Mouse (Mus musculus): Measurements from ENCODE around the gene Wdr5. TPM values are rescaled to one million over a fixed set of nuclear protein-coding genes. Genes with fewer than 3 reads are reported as not detected.

Wdr5 gene
- polyA plus RNA-seq, 1 experiment from 2014 or later: 44.3 TPM

DNA sequence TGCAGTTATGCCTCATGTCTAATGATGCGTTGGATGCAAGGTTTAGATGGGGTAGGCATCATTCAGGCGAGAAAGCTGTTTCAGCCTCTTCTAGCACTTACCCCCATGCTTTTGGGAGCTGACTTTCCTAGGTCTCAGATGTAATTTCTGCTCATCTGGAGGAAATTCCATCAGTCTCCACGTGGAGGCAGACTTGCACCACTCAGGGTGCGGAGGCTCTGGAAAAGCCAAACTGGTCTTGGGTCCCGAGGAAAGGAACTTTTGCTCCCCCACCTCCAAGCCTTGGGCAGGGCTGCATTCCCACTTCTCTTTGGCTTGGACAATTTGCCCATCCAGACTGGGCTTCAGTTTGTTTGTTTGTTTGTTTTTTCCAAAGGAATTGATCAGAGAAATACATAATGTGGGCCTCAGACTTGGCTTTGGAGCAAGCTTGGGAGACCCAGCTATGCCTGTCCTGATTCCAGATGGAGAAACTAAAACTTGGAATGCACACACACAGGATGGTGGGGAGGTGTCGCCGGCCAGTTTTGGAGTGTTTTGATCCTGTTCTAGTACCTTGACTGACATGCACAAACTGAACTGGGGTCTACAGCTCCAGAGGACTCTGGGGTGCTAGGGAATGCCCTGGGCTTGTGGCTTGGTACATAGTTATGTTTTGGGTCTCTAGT lies 37.8 kb downstream of the Wdr5 start:
- no peak for ATAC-seq
- in situ Hi-C loops (cut with MboI; ENCODE audit: low pct_unique_long_range_greater_than_20kb): loop anchor here (5.0 to 10.0 kb wide), 5 partner anchors 52 to 430 kb away; partner anchors contain the start of gene Rxra

GRCm38 (mm10) chr2:27554308-27554707 lies 39.4 kb downstream of the Wdr5 start:
- no peak for TF ChIP-seq CTCF (IDR thresholded peaks at IDR 0.05)
- DNase-seq (ENCODE audit: low read depth, low spot score): no peak
- CTCF ChIA-PET: interaction anchor here (2.2 to 3.5 kb wide), 3 partner anchors 34 to 213 kb away, joined by 6 to 39 read pairs (median 19); no protein-coding TSS in a partner anchor
- H3K27me3 ChIP-seq: no peaks in the 10 kb centered on the region
- in situ Hi-C loops (cut with MboI; ENCODE audit: low pct_unique_long_range_greater_than_20kb): loop anchor here (5.0 to 10.0 kb wide), 5 partner anchors 50 to 428 kb away; partner anchors contain the start of gene Rxra
- POLR2A ChIA-PET: no interaction called here
- no peak for ATAC-seq

More for the DNA sequence above, 37.8 kb downstream of the Wdr5 start:
- H3K27me3 ChIP-seq: no peaks in the 10 kb centered on the region
- DNase-seq (ENCODE audit: low read depth, low spot score): no peak
- ChIA-PET POLR2A (interaction anchor here (0.6 kb wide), 2 partner anchors 368 to 655 kb away, joined by 3 to 4 read pairs; no protein-coding TSS in a partner anchor), CTCF (interaction anchor here (0.8 to 3.5 kb wide), 10 partner anchors 10 to 347 kb away, joined by 3 to 39 read pairs (median 4); no protein-coding TSS in a partner anchor)
- TF ChIP-seq CTCF (IDR thresholded peaks at IDR 0.05): peak; percentile 96

GRCm38 (mm10) chr2:27556921-27557320 lies 42.0 kb downstream of the Wdr5 start:
- H3K27me3 ChIP-seq: no peaks in the 10 kb centered on the region
- in situ Hi-C loops (cut with MboI; ENCODE audit: low pct_unique_long_range_greater_than_20kb): loop anchor here (10.0 kb wide), 3 partner anchors 48 to 348 kb away; partner anchors contain the start of gene Rxra
- ChIA-PET CTCF (no interaction called here), POLR2A (no interaction called here)
- TF ChIP-seq CTCF (IDR thresholded peaks at IDR 0.05): no peak
- ATAC-seq: no peak
- no peak for DNase-seq (ENCODE audit: low read depth, low spot score)

- ChIA-PET CTCF (no interaction called here), POLR2A (interaction anchor here (0.7 kb wide), 1 partner anchor 294 kb away, joined by 3 read pairs; no protein-coding TSS in a partner anchor)
- DNase-seq (ENCODE audit: low read depth, low spot score) (no peak), ATAC-seq (no peak)
- no peaks in the 10 kb centered on the region for H3K27me3 ChIP-seq
- in situ Hi-C loops (cut with MboI; ENCODE audit: low pct_unique_long_range_greater_than_20kb): no loop called here
- TF ChIP-seq CTCF (IDR thresholded peaks at IDR 0.05): no peak
These were observed 45.8 kb downstream of the Wdr5 start for GRCm38 (mm10) chr2:27560708-27561123.

DNA sequence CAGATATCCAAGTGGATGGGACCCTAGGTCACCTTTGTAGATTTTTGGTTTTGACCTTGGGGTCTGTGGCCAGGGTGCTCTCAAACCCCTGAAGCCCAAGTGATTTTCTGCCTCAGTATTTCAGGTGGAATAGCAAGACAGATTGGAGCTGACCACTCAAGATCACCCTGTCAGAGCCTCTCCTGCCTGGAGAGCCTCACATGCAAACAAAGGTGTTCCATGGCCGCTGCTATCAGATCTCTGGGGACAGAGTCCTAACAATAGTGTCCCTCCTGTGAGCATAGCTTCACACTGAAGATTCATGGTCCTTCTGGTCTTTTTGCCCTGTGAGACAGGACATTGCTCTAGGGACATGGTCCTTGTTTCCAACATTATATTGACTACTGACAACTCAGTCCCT lies 46.2 kb downstream of the Wdr5 start:
- ChIA-PET CTCF (no interaction called here), POLR2A (interaction anchor here (0.7 kb wide), 1 partner anchor 294 kb away, joined by 3 read pairs; no protein-coding TSS in a partner anchor)
- H3K27me3 ChIP-seq: no peaks in the 10 kb centered on the region
- DNase-seq (ENCODE audit: low read depth, low spot score) (no peak), ATAC-seq (no peak)
- TF ChIP-seq CTCF (IDR thresholded peaks at IDR 0.05): no peak
- in situ Hi-C loops (cut with MboI; ENCODE audit: low pct_unique_long_range_greater_than_20kb): no loop called here

- no peak for TF ChIP-seq CTCF (IDR thresholded peaks at IDR 0.05)
- ChIA-PET POLR2A (no interaction called here), CTCF (no interaction called here)
- H3K27me3 ChIP-seq: no peaks in the 10 kb centered on the region
- DNase-seq (ENCODE audit: low read depth, low spot score) (no peak), ATAC-seq (no peak)
- in situ Hi-C loops (cut with MboI; ENCODE audit: low pct_unique_long_range_greater_than_20kb): no loop called here
These were observed 46.9 kb downstream of the Wdr5 start for GRCm38 (mm10) chr2:27561829-27562228.

DNA sequence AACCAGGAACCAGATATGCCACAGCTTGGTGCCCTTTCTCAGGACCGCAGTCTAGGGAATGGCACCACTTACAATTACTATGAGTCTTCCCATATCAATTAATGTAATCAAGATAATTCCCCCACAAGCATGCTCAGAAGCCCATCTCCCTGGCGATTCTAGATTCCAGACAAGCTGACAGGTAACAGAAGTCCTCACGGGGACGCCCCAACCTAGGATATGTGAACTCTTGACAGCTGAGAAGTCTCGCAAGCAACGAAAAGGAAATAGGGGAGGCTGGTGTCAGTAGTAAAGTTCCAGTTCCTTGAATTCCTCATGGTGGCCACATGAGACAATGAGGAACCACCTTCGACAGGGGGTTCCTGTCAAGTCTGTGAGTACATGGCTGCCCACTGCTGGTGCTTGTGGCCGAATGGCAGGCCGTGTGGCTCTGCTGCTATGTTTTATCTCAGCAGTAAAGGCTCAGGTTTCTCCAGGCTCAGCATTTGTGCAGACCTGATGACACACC lies 48.7 kb downstream of the Wdr5 start:
- no peak for ATAC-seq
- no peak for DNase-seq (ENCODE audit: low read depth, low spot score)
- POLR2A ChIA-PET: no interaction called here
- TF ChIP-seq CTCF (IDR thresholded peaks at IDR 0.05): no peak
- in situ Hi-C loops (cut with MboI; ENCODE audit: low pct_unique_long_range_greater_than_20kb): no loop called here
- CTCF ChIA-PET: no interaction called here
- H3K27me3 ChIP-seq: no peaks in the 10 kb centered on the region

- POLR2A ChIA-PET: interaction anchor here (0.6 kb wide), 1 partner anchor 135 kb away, joined by 3 read pairs; no protein-coding TSS in a partner anchor
- H3K27me3 ChIP-seq: no peaks in the 10 kb centered on the region
These were observed 49.7 kb downstream of the Wdr5 start for GRCm38 (mm10) chr2:27564694-27565093.

GRCm38 (mm10) chr2:27565316-27566103 lies 50.6 kb downstream of the Wdr5 start:
- no peak for TF ChIP-seq CTCF (IDR thresholded peaks at IDR 0.05)
- in situ Hi-C loops (cut with MboI; ENCODE audit: low pct_unique_long_range_greater_than_20kb): no loop called here
- ATAC-seq: no peak
- ChIA-PET CTCF (no interaction called here), POLR2A (no interaction called here)
- H3K27me3 ChIP-seq: no peaks in the 10 kb centered on the region
- no peak for DNase-seq (ENCODE audit: low read depth, low spot score)

More at GRCm38 (mm10) chr2:27564694-27565093, 49.7 kb downstream of the Wdr5 start:
- in situ Hi-C loops (cut with MboI; ENCODE audit: low pct_unique_long_range_greater_than_20kb): no loop called here
- no peak for TF ChIP-seq CTCF (IDR thresholded peaks at IDR 0.05)
- CTCF ChIA-PET: interaction anchor here (0.7 kb wide), 1 partner anchor 12 kb away, joined by 3 read pairs; no protein-coding TSS in a partner anchor
- DNase-seq (ENCODE audit: low read depth, low spot score) (no peak), ATAC-seq (no peak)

DNA sequence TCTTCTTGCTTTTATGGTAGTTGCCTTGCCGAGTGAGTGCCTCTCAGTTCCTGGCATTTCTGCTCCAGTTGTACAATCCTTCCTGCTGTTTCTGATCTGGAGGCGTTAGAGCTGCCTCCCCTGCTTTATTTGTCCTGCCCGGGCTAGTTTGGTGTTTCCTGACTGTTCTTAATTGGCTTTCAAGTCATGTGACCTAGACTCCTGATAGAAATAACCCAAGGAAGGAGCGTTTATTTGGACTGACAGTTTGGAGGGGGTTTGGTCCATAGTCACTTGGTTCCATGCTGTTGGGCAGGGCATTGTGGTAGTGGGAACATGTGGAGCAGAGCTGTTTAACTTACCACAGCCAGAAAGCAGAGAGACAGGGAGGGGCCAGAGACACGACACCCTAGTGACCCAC lies 55.9 kb downstream of the Wdr5 start:
- in situ Hi-C loops (cut with MboI; ENCODE audit: low pct_unique_long_range_greater_than_20kb): no loop called here
- no peak for DNase-seq (ENCODE audit: low read depth, low spot score)
- H3K27me3 ChIP-seq: no peaks in the 10 kb centered on the region
- ChIA-PET CTCF (no interaction called here), POLR2A (no interaction called here)
- TF ChIP-seq CTCF (IDR thresholded peaks at IDR 0.05): no peak
- no peak for ATAC-seq

Data from Patski (cell line).